Mouse (Mus musculus) stomach, embryonic 14.5 days (tissue): ENCODE measurements at regions not wholly inside any gene's neighbourhood (a gene's known extent, or its start where the extent isn't known, plus 50 kb on each side); places are given as distances from the start of the nearest gene placed in this dataset.
"Not testable (repeated sequence)": the region's sequence is repeated elsewhere in the genome, so short reads cannot be mapped to it uniquely, and the experiment has no call there.

Experiments used
- ATAC-seq: fragments of 200-750 bp; cut with Nextera tagmentation; 2 replicates; pipeline ENCODE4 v1.8.0; 2017; ENCODE audit warnings: low read depth, moderate TSS enrichment; ENCODE audit not compliant: insufficient number of reproducible peaks, insufficient read depth, low FRiP score
- H3K27ac ChIP-seq: fragments of 300-500 bp; sonication (generic); 2 replicates; pipeline ENCODE4 v1.5.1; 2014; ENCODE audit warnings: mild to moderate bottlenecking, low read length, moderate library complexity, mixed read lengths
- H3K27me3 ChIP-seq: fragments of 300-500 bp; sonication (generic); 2 replicates; pipeline ENCODE4 v1.6.1; 2014; ENCODE audit warnings: low read length, control low read depth, mixed read lengths; ENCODE audit not compliant: control insufficient read depth, insufficient read depth
- H3K36me3 ChIP-seq: fragments of 300-500 bp; sonication (generic); 2 replicates; pipeline ENCODE4 v1.6.1; 2014; ENCODE audit warnings: mild to moderate bottlenecking, control low read depth, low read length, moderate library complexity, mixed read lengths; ENCODE audit not compliant: control insufficient read depth, insufficient read depth
- H3K4me1 ChIP-seq: fragments of 300-500 bp; sonication (generic); 2 replicates; pipeline ENCODE4 v1.6.1; 2014; ENCODE audit warnings: low read length, control low read depth, mixed read lengths; ENCODE audit not compliant: control insufficient read depth, insufficient read depth
- H3K4me2 ChIP-seq: fragments of 300-500 bp; sonication (generic); replicated peaks from 2 replicates; pipeline ENCODE4 v1.6.1; 2014; ENCODE audit warnings: low read depth, low read length, control low read depth
- H3K4me3 ChIP-seq: fragments of 300-500 bp; sonication (generic); 2 replicates; pipeline ENCODE4 v1.5.1; 2014; ENCODE audit warnings: low read depth, low read length, control low read depth
- H3K9ac ChIP-seq: fragments of 300-500 bp; sonication (generic); replicated peaks from 2 replicates; pipeline ENCODE4 v1.6.1; 2014; ENCODE audit warnings: low read depth, mild to moderate bottlenecking, control low read depth, low read length, moderate library complexity, mixed read lengths
- H3K9me3 ChIP-seq: fragments of 300-500 bp; sonication (generic); 2 replicates; pipeline ENCODE4 v1.6.1; 2016; ENCODE audit warnings: low read depth, low read length, control low read depth; ENCODE audit not compliant: control insufficient read depth
- WGBS: fragments of 180-500 bp; shearing (Covaris S2); extraction: QIAGEN DNeasy Blood & Tissue Kit; methylation state at CpG from one replicate; pipeline ENCODE4 v1.1.7; 2014; 5-methylcytosine and 5-hydroxymethylcytosine counted together

DNA sequence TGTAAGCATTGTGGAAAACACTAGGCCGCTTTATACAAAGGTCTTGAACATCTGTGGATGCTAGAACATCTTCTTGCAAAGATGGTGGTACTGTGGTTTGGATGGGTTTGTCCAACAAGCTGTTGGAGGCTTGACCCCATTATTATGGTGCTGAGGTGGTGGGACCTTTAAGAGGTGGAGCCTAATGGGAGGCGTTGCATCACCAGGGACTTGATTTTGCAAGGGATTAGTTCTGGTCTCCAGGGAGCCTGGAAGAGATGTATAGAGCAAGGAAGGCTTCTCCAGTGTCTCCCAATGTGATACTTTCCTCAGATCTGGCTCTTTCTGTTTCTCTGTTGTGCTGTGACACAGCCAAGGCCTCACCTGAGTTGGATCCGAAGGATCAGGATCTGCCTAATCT, 79.4 kb upstream of the Klf13 start:
- no peaks in the 10 kb centered on the region for H3K9me3 ChIP-seq
- WGBS, result 75% methylated on average over 3 of the region's 3 CpGs
- no peaks in the 10 kb centered on the region for H3K27me3 ChIP-seq
- H3K9ac ChIP-seq, result no peak overlapping the region
- H3K4me1 ChIP-seq, result no peaks in the 10 kb centered on the region
- no peak for ATAC-seq
- H3K4me3 ChIP-seq, result no peak overlapping the region
- H3K36me3 ChIP-seq, result no peaks in the 10 kb centered on the region
- H3K4me2 ChIP-seq, result no peak overlapping the region
- no peak overlapping the region for H3K27ac ChIP-seq

DNA sequence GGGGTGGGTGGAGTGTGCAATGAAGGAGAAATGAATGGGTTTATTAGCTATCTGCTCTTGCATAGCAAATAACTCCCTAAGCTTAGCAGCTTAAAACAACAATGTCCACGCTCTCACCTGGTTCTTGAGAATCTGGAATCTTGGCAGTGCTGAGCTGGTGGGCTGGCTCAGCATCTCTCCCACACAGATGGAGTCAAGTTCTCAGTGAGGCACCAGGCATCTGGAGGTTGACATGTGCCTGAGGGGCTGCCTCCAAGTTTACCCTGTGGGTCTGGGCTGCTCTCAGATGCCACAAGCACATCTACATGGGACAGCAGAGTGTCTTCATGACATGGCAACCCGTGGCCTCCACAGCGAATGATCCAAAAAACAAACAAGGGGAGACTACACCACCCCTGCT, 78.2 kb upstream of the Klf13 start:
- Histone ChIP-seq H3K27ac (no peak overlapping the region), H3K27me3 (no peaks in the 10 kb centered on the region), H3K4me3 (no peak overlapping the region), H3K9me3 (no peaks in the 10 kb centered on the region), H3K36me3 (no peaks in the 10 kb centered on the region), H3K9ac (no peak overlapping the region), H3K4me2 (no peak overlapping the region), H3K4me1 (no peaks in the 10 kb centered on the region)
- ATAC-seq, result no peak
- 70% methylated on average over 3 of the region's 3 CpGs for WGBS

DNA sequence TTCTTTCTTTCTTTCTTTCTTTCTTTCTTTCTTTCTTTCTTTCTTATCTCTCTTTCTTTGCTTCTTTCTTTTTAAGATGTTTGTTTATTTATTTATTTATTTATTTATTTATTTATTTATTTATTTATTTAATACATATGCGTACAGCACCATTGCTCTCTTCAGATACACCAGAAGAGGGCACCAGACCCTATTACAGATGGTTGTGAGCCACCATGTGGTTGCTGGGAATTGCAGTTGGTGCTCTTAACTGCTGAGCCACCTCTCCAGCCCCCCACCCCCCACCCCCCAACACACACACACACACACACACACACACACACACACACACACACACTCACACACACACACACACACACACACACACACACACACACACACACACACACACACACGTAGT, 76.4 kb upstream of the Klf13 start:
- H3K27me3 ChIP-seq, H3K9me3 ChIP-seq, H3K4me3 ChIP-seq, H3K9ac ChIP-seq, H3K27ac ChIP-seq, ATAC-seq, H3K4me1 ChIP-seq, H3K4me2 ChIP-seq, H3K36me3 ChIP-seq: not testable (repeated sequence)
- 87% methylated on average over 2 of the region's 2 CpGs for WGBS

DNA sequence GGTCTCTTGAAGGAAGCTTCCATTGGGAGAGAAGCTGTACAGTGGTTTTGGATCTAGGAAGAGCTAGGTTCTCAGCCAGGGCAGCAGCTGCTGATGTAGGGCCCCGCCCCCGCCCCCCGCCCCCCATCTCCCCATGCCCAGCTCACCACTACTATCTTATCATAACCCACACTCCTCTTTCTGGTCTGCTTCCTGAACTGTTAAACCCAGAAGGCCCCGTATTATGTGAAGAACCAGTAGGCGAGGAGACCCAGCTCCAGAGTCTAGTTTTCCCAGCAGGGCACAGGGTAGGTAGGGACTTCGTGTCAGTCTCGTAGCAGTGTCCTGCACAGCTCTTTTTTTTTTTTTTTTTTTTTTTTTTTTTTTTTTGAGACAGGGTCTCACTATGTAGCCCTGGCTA, 75.5 kb upstream of the Klf13 start:
- H3K4me2 ChIP-seq, result no peak overlapping the region
- no peaks in the 10 kb centered on the region for H3K27me3 ChIP-seq
- H3K9me3 ChIP-seq, result no peaks in the 10 kb centered on the region
- H3K9ac ChIP-seq, result no peak overlapping the region
- H3K27ac ChIP-seq, result no peak overlapping the region
- H3K36me3 ChIP-seq, result no peaks in the 10 kb centered on the region
- no peak for ATAC-seq
- no peaks in the 10 kb centered on the region for H3K4me1 ChIP-seq
- no peak overlapping the region for H3K4me3 ChIP-seq
- WGBS, result 86% methylated on average over 7 of the region's 7 CpGs

DNA sequence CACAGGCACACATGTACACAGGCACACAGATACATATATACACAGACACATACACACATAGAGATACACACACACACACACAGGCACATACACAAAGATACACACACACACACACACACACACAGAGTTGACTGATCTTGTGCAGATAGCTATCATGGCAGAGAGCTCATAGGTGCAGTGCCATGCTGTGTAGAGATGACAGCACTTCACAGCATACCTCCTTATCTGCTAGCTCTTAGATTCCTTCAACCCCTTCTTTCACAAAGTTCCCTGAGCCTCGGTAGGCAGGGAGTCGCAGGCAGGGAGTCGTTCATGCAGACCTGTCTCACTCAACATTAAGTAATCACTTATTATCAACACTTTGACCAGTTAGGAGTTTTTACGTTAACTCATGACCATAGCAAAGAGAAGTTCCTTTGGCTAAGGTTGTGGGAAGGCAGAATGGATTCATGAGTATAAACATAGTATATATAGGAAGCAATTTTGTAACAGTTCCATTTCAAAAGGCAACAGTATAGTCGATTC, 74.4 kb upstream of the Klf13 start:
- H3K36me3 ChIP-seq, result no peaks in the 10 kb centered on the region
- H3K4me2 ChIP-seq, result no peak overlapping the region
- no peaks in the 10 kb centered on the region for H3K27me3 ChIP-seq
- WGBS, result 60% methylated on average over 5 of the region's 5 CpGs
- no peak for ATAC-seq
- H3K27ac ChIP-seq, result no peak overlapping the region
- no peaks in the 10 kb centered on the region for H3K4me1 ChIP-seq
- no peak overlapping the region for H3K4me3 ChIP-seq
- no peak overlapping the region for H3K9ac ChIP-seq
- H3K9me3 ChIP-seq, result no peaks in the 10 kb centered on the region

DNA sequence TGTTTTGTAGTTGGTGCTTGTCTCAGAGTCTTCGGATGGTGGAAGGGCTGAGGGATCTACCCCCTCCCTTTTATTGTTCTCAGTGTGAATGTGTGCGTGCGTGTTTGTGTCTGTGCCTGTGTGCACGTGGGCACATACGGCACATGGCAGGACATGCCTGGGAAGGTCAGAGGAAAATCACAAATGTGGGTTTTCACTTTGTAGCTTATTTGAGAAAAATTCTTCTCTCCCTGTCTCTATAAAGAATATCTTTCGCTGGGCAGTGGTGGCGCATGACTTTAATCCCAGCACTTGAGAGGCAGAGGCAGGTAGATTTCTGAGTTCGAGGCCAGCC, 73.5 kb upstream of the Klf13 start:
- WGBS, result 79% methylated on average over 8 of the region's 8 CpGs

DNA sequence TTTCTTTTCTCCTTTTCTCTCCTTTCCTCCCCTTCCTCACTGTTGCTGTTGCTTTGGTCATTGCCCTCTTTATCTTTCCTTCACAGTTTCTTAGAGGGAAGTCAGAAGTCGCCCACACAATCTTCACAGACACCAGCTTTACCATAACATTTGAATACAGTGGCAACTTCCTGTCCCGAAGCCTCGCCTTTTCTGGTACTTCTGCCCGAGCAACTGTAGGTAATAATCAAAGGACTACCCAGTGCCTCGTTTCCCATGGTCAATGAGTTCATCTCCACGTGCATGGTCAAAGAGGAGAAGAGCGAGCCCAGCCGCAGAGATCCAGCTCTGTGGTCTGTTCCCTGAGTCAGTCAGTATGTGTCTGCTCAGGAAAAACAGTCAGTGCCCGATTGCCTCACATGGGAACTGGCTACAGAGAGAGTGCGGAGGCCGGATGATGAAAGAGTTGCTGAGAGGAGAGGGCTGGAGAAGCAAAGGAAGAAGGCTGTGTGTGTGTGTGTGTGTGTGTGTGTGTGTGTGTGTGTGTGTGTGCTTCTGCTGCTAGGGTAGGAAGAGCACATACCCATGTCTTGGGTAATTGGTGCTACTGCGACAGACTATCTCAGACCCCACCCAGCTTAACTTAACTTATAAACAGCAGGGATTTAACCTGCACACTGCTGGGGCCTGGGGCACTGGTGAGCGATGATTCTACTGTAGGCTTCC, 73.0 kb upstream of the Klf13 start:
- no peak for ATAC-seq
- Histone ChIP-seq H3K4me1 (no peaks in the 10 kb centered on the region), H3K27ac (no peak overlapping the region), H3K9me3 (no peaks in the 10 kb centered on the region), H3K9ac (no peak overlapping the region), H3K4me2 (no peak overlapping the region), H3K36me3 (no peaks in the 10 kb centered on the region), H3K4me3 (no peak overlapping the region), H3K27me3 (no peaks in the 10 kb centered on the region)
- WGBS, result 63% methylated on average over 13 of the region's 13 CpGs

More for the DNA sequence above, 73.5 kb upstream of the Klf13 start:
- Histone ChIP-seq H3K9ac (no peak overlapping the region), H3K9me3 (no peaks in the 10 kb centered on the region), H3K36me3 (no peaks in the 10 kb centered on the region), H3K4me2 (no peak overlapping the region), H3K27me3 (no peaks in the 10 kb centered on the region), H3K4me3 (no peak overlapping the region), H3K4me1 (no peaks in the 10 kb centered on the region), H3K27ac (no peak overlapping the region)
- no peak for ATAC-seq

DNA sequence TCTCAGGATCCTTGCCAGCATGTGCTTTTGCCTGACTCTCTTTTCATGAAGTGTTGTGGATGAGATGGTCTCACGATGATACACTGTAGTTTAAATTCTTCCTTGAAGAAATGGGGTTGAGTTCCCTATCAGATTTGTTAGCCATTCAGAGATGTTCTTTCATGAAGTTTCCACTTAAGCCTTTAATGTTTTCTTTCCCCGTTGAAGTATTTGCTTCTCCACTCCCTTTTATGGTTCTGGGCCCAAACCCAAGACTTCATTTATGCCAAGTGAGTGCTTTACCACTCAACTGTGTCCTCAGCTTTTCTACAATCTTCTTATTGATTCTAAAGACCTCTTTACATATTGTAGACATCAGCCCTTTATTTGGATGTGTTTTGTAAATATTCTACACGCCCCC, 71.9 kb upstream of the Klf13 start:
- Histone ChIP-seq H3K4me2 (no peak overlapping the region), H3K36me3 (no peaks in the 10 kb centered on the region)

DNA sequence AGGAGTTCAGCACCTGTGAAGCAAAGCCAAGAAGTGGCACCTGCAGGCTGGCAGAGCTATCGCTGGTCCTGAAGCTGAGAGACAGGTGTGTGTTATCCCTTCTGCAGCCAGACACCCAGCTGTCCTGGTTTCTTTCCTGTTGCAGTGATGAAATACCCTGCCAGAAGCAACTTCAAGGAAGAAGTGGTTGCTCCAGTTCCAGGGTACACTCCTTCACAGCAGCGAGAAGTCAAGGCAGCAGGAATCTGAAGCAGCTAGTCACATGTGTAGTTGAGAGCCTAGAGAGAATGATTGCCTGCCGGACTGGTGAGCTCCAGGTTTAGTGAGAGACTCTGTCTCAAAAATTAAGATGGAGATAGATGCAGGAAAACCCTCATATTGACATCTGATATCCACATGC, 69.1 kb upstream of the Klf13 start:
- Histone ChIP-seq H3K4me2 (no peak overlapping the region), H3K27ac (no peak overlapping the region), H3K4me1 (no peaks in the 10 kb centered on the region), H3K36me3 (no peaks in the 10 kb centered on the region), H3K9me3 (no peaks in the 10 kb centered on the region), H3K9ac (no peak overlapping the region), H3K27me3 (no peaks in the 10 kb centered on the region), H3K4me3 (no peak overlapping the region)
- no peak for ATAC-seq
- WGBS, result 68% methylated on average over 3 of the region's 3 CpGs

More for the DNA sequence above, 71.9 kb upstream of the Klf13 start:
- H3K27me3 ChIP-seq, result no peaks in the 10 kb centered on the region
- H3K4me3 ChIP-seq, result no peak overlapping the region
- no peak overlapping the region for H3K9ac ChIP-seq
- H3K4me1 ChIP-seq, result no peaks in the 10 kb centered on the region
- H3K27ac ChIP-seq, result no peak overlapping the region
- ATAC-seq, result no peak
- H3K9me3 ChIP-seq, result no peaks in the 10 kb centered on the region
- WGBS, result 84% methylated on average over 3 of the region's 3 CpGs
